Mouse (Mus musculus): Measurements from ENCODE around the gene Nubpl. TPM values are rescaled to one million over a fixed set of nuclear protein-coding genes. Genes with fewer than 3 reads are reported as not detected.
"Not testable (repeated sequence)": the region's sequence is repeated elsewhere in the genome, so short reads cannot be mapped to it uniquely, and the experiment has no call there.

Gene Nubpl
- polyA plus RNA-seq, 1 experiment from 2014 or later, result 10.9 TPM

DNA sequence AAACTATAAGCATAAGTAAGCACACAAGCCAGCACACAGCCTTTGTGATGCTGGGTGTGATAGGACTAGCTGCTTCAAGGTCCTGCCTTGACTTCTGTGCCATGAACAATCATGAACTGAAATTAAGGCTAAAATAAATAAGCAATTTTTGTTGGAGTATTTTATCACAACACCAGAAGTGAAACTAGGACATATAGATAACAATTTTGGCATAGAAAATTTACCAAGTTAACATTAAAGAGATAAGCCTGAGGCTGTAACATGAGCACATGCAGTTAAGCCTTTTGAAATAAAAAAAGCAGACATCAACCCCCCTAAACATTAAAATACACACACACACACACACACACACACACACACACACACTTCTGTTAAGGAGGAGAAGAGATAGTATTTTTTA is 66.9 kb downstream of the Nubpl start:
- ATAC-seq (ENCODE audit: low FRiP score), result no peak
- Histone ChIP-seq H3K27me3 (no peaks in the 10 kb centered on the region), H3K9me3 (replicated peaks) (no peaks in the 10 kb centered on the region), H3K4me3 (no peak overlapping the region), H3K27ac (no peak overlapping the region), H3K4me2 (replicated peaks) (no peak overlapping the region), H3K9ac (no peak overlapping the region), H3K4me1 (no peaks in the 10 kb centered on the region), H3K36me3 (no peaks in the 10 kb centered on the region)

DNA sequence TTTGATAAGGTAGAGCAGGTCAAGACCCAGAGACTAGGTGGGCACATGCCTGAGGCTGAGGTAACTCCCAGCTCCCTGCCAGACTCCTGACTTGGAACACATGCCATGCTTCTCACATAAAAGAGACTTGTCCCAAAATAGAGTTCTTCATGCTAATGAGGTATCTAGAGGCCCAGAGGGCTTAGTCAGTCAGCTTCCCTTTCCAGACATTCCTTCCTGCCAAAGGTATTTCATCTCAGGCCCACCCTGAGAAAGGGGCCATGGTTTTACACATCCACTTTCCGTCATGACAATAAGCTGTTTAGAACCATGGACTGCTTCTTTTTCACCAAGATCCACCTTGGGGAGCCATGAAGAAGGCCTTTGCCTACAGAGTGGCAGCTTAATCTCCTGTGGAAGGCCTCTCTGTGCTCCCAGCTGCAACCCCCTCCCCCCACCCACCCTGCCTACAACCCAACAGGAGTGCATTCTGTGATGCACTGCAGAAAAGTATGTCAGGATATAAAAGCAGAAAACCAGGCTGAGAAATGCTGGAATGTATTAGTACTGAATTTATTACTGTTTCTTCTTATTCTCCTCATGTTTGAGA is 88.8 kb downstream of the Nubpl start:
- Histone ChIP-seq H3K27ac (0 out of 2 replicates have a peak overlapping the region, but pooled peaks have one; percentile 12), H3K4me1 (peaks cover 6% of the 10 kb centered on the region), H3K9ac (no peak overlapping the region), H3K9me3 (replicated peaks) (no peaks in the 10 kb centered on the region), H3K36me3 (no peaks in the 10 kb centered on the region), H3K27me3 (no peaks in the 10 kb centered on the region), H3K4me3 (no peak overlapping the region), H3K4me2 (replicated peaks) (no peak overlapping the region)
- 27% methylated on average over 1 of the region's 1 CpGs for WGBS
- ATAC-seq (ENCODE audit: low FRiP score), result no peak

DNA sequence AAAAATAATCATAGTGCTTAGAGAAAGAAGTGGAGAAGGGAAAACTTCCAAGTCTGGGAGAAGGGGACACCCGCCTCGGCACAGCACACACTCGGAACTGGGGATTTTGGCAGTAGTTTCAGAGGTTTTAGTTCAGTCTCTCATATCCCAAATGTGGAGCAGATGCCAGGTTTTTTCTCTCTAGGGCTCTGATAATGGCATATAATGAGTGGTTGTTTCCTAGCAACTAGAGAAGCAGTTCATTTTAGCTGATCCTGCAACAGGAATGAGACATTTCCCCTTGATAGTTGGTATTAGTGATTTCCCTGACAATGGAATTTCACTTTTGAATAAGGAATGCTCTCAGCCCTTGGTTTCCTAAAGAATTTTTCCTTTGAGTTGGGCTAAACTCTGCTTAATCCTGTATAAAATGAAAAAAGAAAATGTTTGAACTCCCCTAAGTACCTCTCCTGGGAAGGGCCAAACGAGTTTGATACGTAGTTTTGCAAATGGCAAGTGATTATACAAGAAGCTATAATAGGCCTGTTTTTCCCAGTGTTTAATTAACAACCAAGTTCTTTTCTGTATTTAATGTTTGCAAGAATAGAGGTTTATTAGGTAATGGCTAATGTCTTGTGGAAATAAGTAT is 89.5 kb downstream of the Nubpl start:
- H3K4me2 ChIP-seq (replicated peaks), result no peak overlapping the region
- no peaks in the 10 kb centered on the region for H3K27me3 ChIP-seq
- ATAC-seq (ENCODE audit: low FRiP score), result no peak
- no peaks in the 10 kb centered on the region for H3K36me3 ChIP-seq
- H3K9me3 ChIP-seq (replicated peaks), result no peaks in the 10 kb centered on the region
- H3K4me1 ChIP-seq, result peaks cover 6% of the 10 kb centered on the region
- WGBS, result 40% methylated on average over 5 of the region's 5 CpGs
- no peak overlapping the region for H3K9ac ChIP-seq
- no peak overlapping the region for H3K27ac ChIP-seq
- H3K4me3 ChIP-seq, result no peak overlapping the region

DNA sequence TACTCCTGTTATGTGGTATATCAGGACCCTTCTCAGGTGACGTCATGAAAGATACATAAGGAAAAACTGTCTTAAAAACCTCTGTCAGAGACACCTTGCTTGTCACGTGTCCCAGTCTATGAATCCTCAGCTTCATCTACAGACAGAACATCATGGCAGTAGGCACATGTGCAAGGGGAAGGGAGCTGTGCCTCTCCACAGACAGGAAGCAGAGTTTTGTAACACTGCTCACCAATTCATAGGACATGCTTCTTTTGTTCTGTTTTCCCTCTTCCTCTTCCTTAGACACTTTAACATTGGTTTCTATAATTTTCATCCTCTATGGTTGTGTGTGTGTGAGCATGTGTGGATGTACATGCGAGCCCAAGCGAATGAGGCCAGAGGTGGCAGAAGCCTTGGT is 100.9 kb downstream of the Nubpl start:
- no peaks in the 10 kb centered on the region for H3K27me3 ChIP-seq
- no peak overlapping the region for H3K4me3 ChIP-seq
- H3K4me1 ChIP-seq, result no peaks in the 10 kb centered on the region
- no peaks in the 10 kb centered on the region for H3K36me3 ChIP-seq
- H3K27ac ChIP-seq, result no peak overlapping the region
- no peak overlapping the region for H3K4me2 ChIP-seq (replicated peaks)
- no peak overlapping the region for H3K9ac ChIP-seq
- 81% methylated on average over 4 of the region's 4 CpGs for WGBS
- H3K9me3 ChIP-seq (replicated peaks), result no peaks in the 10 kb centered on the region
- ATAC-seq (ENCODE audit: low FRiP score), result no peak

- Histone ChIP-seq H3K36me3 (no peaks in the 10 kb centered on the region), H3K4me1 (no peaks in the 10 kb centered on the region), H3K4me2 (replicated peaks) (no peak overlapping the region), H3K27me3 (no peaks in the 10 kb centered on the region), H3K4me3 (no peak overlapping the region), H3K9me3 (replicated peaks) (no peaks in the 10 kb centered on the region), H3K27ac (no peak overlapping the region), H3K9ac (no peak overlapping the region)
- no peak for ATAC-seq (ENCODE audit: low FRiP score)
- WGBS, result 91% methylated on average over 3 of the region's 3 CpGs
Observed at GRCm38 (mm10) chr12:52209121-52209610, 111.6 kb downstream of the Nubpl start.

GRCm38 (mm10) chr12:52211144-52211543 is 113.6 kb downstream of the Nubpl start:
- Histone ChIP-seq H3K36me3 (no peaks in the 10 kb centered on the region), H3K4me1 (no peaks in the 10 kb centered on the region), H3K27ac (no peak overlapping the region), H3K4me2 (replicated peaks) (no peak overlapping the region), H3K27me3 (no peaks in the 10 kb centered on the region), H3K9ac (no peak overlapping the region), H3K4me3 (no peak overlapping the region), H3K9me3 (replicated peaks) (no peaks in the 10 kb centered on the region)
- ATAC-seq (ENCODE audit: low FRiP score), result no peak

GRCm38 (mm10) chr12:52214837-52215236 is 117.3 kb downstream of the Nubpl start:
- 90% methylated on average over 2 of the region's 2 CpGs for WGBS
- ATAC-seq (ENCODE audit: low FRiP score), result no peak
- Histone ChIP-seq H3K4me1 (no peaks in the 10 kb centered on the region), H3K4me2 (replicated peaks) (no peak overlapping the region), H3K27ac (no peak overlapping the region), H3K4me3 (no peak overlapping the region), H3K27me3 (no peaks in the 10 kb centered on the region), H3K9ac (no peak overlapping the region), H3K36me3 (no peaks in the 10 kb centered on the region), H3K9me3 (replicated peaks) (no peaks in the 10 kb centered on the region)

DNA sequence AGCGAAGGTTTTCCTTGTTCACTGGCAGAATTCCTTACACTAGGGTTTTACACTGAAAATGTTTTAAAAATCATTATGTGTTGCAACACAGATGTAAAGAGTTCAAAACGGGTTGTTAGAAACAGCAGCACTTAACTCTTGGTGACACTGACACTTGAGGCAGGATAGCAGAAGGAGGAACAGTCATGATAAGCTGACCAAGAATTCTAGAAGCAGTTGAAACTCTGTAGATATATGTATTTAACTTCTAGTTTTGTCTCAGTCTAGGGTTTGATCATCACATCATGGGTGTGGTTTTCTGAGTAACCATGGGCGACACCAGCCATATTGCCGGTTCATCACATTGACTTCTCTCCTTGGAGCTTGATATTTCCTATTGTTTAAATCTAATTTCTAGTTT is 127.4 kb downstream of the Nubpl start:
- no peaks in the 10 kb centered on the region for H3K36me3 ChIP-seq
- WGBS, result 94% methylated on average over 4 of the region's 4 CpGs
- no peak for ATAC-seq (ENCODE audit: low FRiP score)
- H3K4me3 ChIP-seq, result no peak overlapping the region
- H3K27ac ChIP-seq, result no peak overlapping the region
- no peak overlapping the region for H3K9ac ChIP-seq
- H3K27me3 ChIP-seq, result no peaks in the 10 kb centered on the region
- H3K9me3 ChIP-seq (replicated peaks), result no peaks in the 10 kb centered on the region
- no peaks in the 10 kb centered on the region for H3K4me1 ChIP-seq
- H3K4me2 ChIP-seq (replicated peaks), result no peak overlapping the region

- 88% methylated on average over 3 of the region's 3 CpGs for WGBS
- ATAC-seq (ENCODE audit: low FRiP score), result no peak
- H3K27me3 ChIP-seq, result no peaks in the 10 kb centered on the region
Observed at GRCm38 (mm10) chr12:52228746-52229145, 131.2 kb downstream of the Nubpl start.

DNA sequence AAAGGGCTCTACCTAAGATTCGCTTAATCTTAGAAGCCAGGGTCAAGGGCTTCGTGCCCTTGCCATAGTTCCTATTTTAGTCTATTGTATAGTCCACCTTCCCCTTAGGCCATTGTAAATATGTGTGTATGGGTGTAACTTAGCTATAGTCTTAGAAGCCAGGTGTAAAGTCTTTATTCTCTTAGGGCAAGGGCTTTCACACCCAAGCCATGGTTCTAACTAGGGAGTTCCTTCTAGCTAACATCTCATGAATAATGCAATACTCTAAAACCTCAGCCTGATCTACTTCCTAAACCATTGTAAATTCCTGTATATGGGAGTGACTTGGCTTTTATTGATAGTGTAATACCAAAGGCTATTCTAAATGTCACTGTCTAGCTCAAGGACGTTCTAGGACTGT is 134.4 kb downstream of the Nubpl start:
- not testable (repeated sequence) for H3K4me3 ChIP-seq; H3K4me2 ChIP-seq (replicated peaks); H3K9ac ChIP-seq; H3K4me1 ChIP-seq; H3K36me3 ChIP-seq; H3K9me3 ChIP-seq (replicated peaks); H3K27me3 ChIP-seq; ATAC-seq (ENCODE audit: low FRiP score); H3K27ac ChIP-seq
- WGBS, result 92% methylated on average over 3 of the region's 3 CpGs

More at GRCm38 (mm10) chr12:52228746-52229145, 131.2 kb downstream of the Nubpl start:
- H3K36me3 ChIP-seq, result no peaks in the 10 kb centered on the region
- no peak overlapping the region for H3K4me3 ChIP-seq
- no peak overlapping the region for H3K9ac ChIP-seq
- H3K27ac ChIP-seq, result no peak overlapping the region
- H3K9me3 ChIP-seq (replicated peaks), result no peaks in the 10 kb centered on the region
- no peak overlapping the region for H3K4me2 ChIP-seq (replicated peaks)
- no peaks in the 10 kb centered on the region for H3K4me1 ChIP-seq

- Histone ChIP-seq H3K4me1 (no peaks in the 10 kb centered on the region), H3K9ac (no peak overlapping the region), H3K36me3 (no peaks in the 10 kb centered on the region), H3K27me3 (no peaks in the 10 kb centered on the region), H3K4me2 (replicated peaks) (no peak overlapping the region), H3K27ac (no peak overlapping the region), H3K4me3 (no peak overlapping the region), H3K9me3 (replicated peaks) (no peaks in the 10 kb centered on the region)
- WGBS, result 80% methylated on average over 2 of the region's 2 CpGs
- no peak for ATAC-seq (ENCODE audit: low FRiP score)
Observed at GRCm38 (mm10) chr12:52242712-52243111, 145.2 kb downstream of the Nubpl start.

DNA sequence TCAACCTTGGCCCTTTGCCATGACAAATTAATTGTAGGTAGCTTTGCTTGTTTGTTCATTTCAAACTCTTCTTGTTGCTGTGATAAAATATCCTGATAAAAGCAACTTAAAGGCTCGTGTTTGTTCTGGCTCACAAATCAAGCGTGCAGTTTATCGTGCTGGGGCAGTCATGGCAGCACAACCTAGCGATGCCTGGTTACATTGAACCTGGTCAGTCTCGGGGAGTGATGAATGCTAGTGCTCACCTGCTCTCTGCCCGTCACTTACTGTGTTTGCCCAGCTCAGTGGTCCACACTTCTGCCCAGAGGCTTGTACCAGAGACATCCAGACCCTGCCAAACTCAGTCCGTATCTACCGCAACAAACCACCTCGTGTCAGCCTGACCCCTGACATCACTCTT is 149.9 kb downstream of the Nubpl start:
- 94% methylated on average over 9 of the region's 9 CpGs for WGBS
- no peak overlapping the region for H3K27ac ChIP-seq
- H3K4me1 ChIP-seq, result no peaks in the 10 kb centered on the region
- H3K9ac ChIP-seq, result no peak overlapping the region
- no peaks in the 10 kb centered on the region for H3K9me3 ChIP-seq (replicated peaks)
- ATAC-seq (ENCODE audit: low FRiP score), result no peak
- H3K4me2 ChIP-seq (replicated peaks), result no peak overlapping the region
- H3K36me3 ChIP-seq, result no peaks in the 10 kb centered on the region
- no peaks in the 10 kb centered on the region for H3K27me3 ChIP-seq
- H3K4me3 ChIP-seq, result no peak overlapping the region

DNA sequence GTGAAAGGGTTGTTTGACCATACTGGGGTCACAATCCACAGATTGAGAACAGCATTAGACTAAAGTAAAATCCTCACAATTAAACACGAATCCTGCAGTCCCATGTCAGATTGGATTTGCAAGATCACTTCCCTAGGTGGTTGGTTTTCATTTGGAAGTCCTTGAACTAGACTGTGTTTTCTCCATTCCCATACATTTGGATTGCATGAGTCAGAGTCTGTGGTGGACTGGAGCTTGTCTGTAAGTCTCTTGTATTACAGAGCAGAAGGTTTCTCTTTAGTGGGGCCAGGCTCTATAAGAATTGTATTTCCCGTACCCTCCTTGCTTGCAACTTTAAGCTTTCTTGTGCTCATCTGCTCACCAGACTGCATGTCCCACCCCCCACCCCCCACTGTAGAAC is 151.0 kb downstream of the Nubpl start:
- WGBS, result 88% methylated on average over 2 of the region's 2 CpGs

More for the DNA sequence above, 151.0 kb downstream of the Nubpl start:
- no peak overlapping the region for H3K9ac ChIP-seq
- no peak for ATAC-seq (ENCODE audit: low FRiP score)
- no peaks in the 10 kb centered on the region for H3K36me3 ChIP-seq
- no peaks in the 10 kb centered on the region for H3K27me3 ChIP-seq
- H3K27ac ChIP-seq, result no peak overlapping the region
- H3K4me2 ChIP-seq (replicated peaks), result no peak overlapping the region
- H3K4me1 ChIP-seq, result no peaks in the 10 kb centered on the region
- H3K4me3 ChIP-seq, result no peak overlapping the region
- H3K9me3 ChIP-seq (replicated peaks), result no peaks in the 10 kb centered on the region

Data from hindbrain, embryonic 12.5 days (tissue).